Mouse (Mus musculus): ENCODE results near the gene Phxr2. TPM values are rescaled to one million over a fixed set of nuclear protein-coding genes. Genes with fewer than 3 reads are reported as not detected.
A peak's percentile ranks its signal among the peaks of the same experiment; 100 is the strongest.

Gene Phxr2
- polyA plus RNA-seq, 1 experiment from 2014 or later: not detected

DNA sequence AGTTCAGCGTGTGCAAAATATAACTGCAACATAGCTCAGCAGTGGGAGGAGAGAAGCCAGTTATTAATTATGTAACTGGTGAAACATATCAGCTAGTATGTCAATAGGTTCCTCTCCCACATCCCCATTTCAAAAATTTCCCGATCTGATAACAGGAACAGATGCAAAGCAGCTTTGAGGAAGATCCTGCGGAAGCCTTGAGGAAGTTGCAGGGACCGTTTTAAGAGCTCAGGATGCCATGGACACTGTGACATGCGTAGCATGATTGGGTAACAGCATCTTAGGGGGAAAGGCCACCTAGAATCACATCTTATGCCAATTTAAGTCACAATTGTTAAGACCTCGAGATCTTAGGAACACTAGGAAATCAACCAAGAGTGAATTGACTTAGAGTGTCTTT is 36.2 kb downstream of the Phxr2 start:
- ATAC-seq (ENCODE audit: low FRiP score) (no peak), DNase-seq (ENCODE audit: low spot score, missing footprints) (no peak)
- Histone ChIP-seq H3K9me3 (ENCODE audit: control insufficient read depth, low read length) (no peaks in the 10 kb centered on the region), H3K4me3 (ENCODE audit: low read depth, low read length) (no peak overlapping the region), H3K9ac (ENCODE audit: low read length) (no peak overlapping the region), H3K36me3 (ENCODE audit: control insufficient read depth, insufficient read depth, low read length) (no peaks in the 10 kb centered on the region), H3K4me1 (ENCODE audit: control insufficient read depth, insufficient read depth, low read length) (no peaks in the 10 kb centered on the region), H3K4me2 (no peak overlapping the region), H3K27me3 (ENCODE audit: control insufficient read depth, insufficient read depth, low read length) (no peaks in the 10 kb centered on the region), H3K27ac (ENCODE audit: low read depth, low read length) (no peak overlapping the region)
- 83% methylated on average over 6 of the region's 6 CpGs for WGBS

DNA sequence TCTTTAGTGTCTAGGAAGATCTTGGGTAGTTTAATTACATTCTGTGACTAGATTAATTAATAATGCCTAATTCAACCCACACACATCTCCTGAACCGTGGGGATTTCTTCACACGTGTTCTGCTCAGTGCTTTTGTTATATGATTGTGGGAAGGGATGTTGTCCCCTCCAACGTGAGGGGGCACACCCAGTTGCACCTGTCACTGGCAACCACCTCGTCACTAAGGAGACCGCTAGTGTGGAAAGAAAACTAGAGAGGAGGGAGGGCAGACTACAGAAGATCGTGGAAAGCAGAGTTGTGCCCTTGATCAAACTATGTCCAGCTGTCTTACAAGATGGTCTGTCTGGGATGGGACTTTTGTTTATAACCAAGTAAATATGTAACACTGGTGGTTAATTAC is 40.1 kb downstream of the Phxr2 start:
- ATAC-seq (ENCODE audit: low FRiP score): no peak
- no peak overlapping the region for H3K27ac ChIP-seq (ENCODE audit: low read depth, low read length)
- whole genome bisulfite sequencing: 79% methylated on average over 6 of the region's 6 CpGs

DNA sequence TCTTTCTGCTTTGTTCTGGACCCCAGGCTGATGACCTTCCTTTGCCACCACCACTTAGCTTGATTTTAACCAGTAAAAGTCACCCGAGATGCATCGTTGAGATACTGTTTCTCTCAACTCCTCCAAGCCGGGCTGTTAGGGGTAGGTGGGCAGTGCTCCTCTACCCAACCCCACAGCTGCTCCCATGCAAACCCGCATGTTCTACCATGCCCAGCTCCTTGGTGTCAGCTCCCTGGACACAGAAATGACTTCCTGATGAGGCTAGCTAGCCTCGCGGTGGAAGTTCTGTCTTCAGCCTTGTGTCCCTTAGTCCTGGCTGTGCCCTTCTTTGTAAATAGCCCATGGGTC is 40.9 kb downstream of the Phxr2 start:
- peak; percentile 53 for ATAC-seq (ENCODE audit: low FRiP score)
- Histone ChIP-seq H3K9me3 (ENCODE audit: control insufficient read depth, low read length) (no peaks in the 10 kb centered on the region), H3K4me1 (ENCODE audit: control insufficient read depth, insufficient read depth, low read length) (no peaks in the 10 kb centered on the region), H3K4me2 (no peak overlapping the region), H3K4me3 (ENCODE audit: low read depth, low read length) (no peak overlapping the region), H3K36me3 (ENCODE audit: control insufficient read depth, insufficient read depth, low read length) (no peaks in the 10 kb centered on the region), H3K9ac (ENCODE audit: low read length) (no peak overlapping the region), H3K27ac (ENCODE audit: low read depth, low read length) (no peak overlapping the region), H3K27me3 (ENCODE audit: control insufficient read depth, insufficient read depth, low read length) (no peaks in the 10 kb centered on the region)
- 69% methylated on average over 6 of the region's 6 CpGs for WGBS
- DNase-seq (ENCODE audit: low spot score, missing footprints): no peak

More for the DNA sequence above, 40.1 kb downstream of the Phxr2 start:
- Histone ChIP-seq H3K27me3 (ENCODE audit: control insufficient read depth, insufficient read depth, low read length) (no peaks in the 10 kb centered on the region), H3K4me2 (no peak overlapping the region), H3K36me3 (ENCODE audit: control insufficient read depth, insufficient read depth, low read length) (no peaks in the 10 kb centered on the region), H3K9me3 (ENCODE audit: control insufficient read depth, low read length) (no peaks in the 10 kb centered on the region), H3K9ac (ENCODE audit: low read length) (no peak overlapping the region), H3K4me3 (ENCODE audit: low read depth, low read length) (no peak overlapping the region), H3K4me1 (ENCODE audit: control insufficient read depth, insufficient read depth, low read length) (no peaks in the 10 kb centered on the region)
- DNase-seq (ENCODE audit: low spot score, missing footprints): no peak

DNA sequence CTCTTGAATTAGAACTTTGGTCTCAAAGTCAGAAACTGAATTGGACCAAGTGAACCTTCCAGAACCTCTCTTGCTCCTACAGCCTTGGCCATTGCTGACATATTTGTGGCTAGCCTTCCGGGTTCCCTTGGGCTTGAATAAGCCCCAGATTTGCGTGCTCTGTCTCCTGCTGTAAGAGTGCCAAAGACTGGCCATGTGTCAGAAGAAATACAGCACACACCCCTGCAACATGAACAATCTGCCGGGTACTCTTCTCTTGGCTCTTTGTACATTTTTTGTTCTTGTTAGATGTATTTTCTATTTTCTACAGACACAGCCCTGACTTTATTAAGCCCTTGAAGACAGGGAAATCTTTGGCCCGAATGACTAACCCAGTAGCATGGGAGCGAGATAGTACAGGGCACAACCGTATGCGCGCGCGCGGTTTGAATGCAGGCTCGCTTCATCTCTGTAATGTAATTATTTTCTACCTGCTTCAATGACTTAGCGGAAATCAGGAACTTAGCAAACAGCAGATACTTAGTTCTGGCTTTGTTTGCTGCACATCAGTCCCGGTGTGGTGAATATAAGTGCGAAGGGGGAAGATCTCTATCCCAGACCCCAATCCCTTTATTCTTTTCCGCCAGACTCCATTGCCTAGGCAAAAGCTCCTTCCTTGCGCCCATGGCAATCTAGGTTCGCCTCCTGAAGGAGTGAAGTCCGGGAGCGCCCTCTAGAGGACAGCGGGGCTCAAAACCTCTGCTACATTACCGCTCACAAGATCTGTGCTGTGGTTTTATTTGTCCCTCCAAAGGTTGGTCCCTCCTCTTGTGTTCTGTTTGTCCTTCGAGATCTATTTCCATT is 41.5 kb downstream of the Phxr2 start:
- ATAC-seq (ENCODE audit: low FRiP score) (peak; percentile 92), DNase-seq (ENCODE audit: low spot score, missing footprints) (peak; percentile 99)
- Histone ChIP-seq H3K27ac (ENCODE audit: low read depth, low read length) (no peak overlapping the region), H3K4me1 (ENCODE audit: control insufficient read depth, insufficient read depth, low read length) (no peaks in the 10 kb centered on the region), H3K36me3 (ENCODE audit: control insufficient read depth, insufficient read depth, low read length) (no peaks in the 10 kb centered on the region), H3K27me3 (ENCODE audit: control insufficient read depth, insufficient read depth, low read length) (no peaks in the 10 kb centered on the region), H3K9ac (ENCODE audit: low read length) (no peak overlapping the region), H3K4me3 (ENCODE audit: low read depth, low read length) (no peak overlapping the region), H3K9me3 (ENCODE audit: control insufficient read depth, low read length) (no peaks in the 10 kb centered on the region), H3K4me2 (peak overlapping the region; percentile 12; the same call in 1 of the 2 replicates)
- WGBS: 49% methylated on average over 23 of the region's 23 CpGs

DNA sequence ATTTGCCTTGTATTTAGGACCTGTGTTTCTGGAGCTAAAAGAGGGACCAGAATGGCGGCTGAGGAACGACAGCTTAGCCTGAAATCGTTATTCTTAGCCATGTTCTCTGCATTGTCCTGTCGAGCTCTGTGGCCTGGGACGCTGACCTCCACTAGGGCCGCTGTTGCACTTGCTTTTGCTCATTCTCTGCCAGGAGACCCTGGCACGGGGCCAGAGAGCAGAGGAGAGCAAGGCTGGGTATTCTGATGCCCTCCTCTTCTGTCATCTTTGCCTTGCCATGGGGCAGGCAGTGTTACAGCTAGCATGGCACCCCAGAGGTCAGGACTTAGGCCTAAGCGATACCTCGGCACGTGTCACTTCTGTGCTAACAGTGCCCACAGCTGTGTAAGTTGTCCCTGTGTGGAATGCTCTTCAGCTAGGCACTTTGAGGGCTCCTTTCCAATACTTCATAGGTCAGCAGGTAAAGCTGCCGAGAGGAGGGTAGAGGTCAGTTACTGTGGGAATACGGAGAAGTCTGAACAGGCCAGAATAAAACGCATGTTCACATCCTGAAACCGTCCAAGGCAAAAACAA is 42.6 kb downstream of the Phxr2 start:
- Histone ChIP-seq H3K9ac (ENCODE audit: low read length) (no peak overlapping the region), H3K4me1 (ENCODE audit: control insufficient read depth, insufficient read depth, low read length) (no peaks in the 10 kb centered on the region), H3K4me2 (no peak overlapping the region), H3K36me3 (ENCODE audit: control insufficient read depth, insufficient read depth, low read length) (no peaks in the 10 kb centered on the region), H3K9me3 (ENCODE audit: control insufficient read depth, low read length) (no peaks in the 10 kb centered on the region), H3K27ac (ENCODE audit: low read depth, low read length) (no peak overlapping the region), H3K4me3 (ENCODE audit: low read depth, low read length) (no peak overlapping the region), H3K27me3 (ENCODE audit: control insufficient read depth, insufficient read depth, low read length) (no peaks in the 10 kb centered on the region)
- WGBS: 89% methylated on average over 14 of the region's 14 CpGs
- DNase-seq (ENCODE audit: low spot score, missing footprints) (no peak), ATAC-seq (ENCODE audit: low FRiP score) (no peak)

DNA sequence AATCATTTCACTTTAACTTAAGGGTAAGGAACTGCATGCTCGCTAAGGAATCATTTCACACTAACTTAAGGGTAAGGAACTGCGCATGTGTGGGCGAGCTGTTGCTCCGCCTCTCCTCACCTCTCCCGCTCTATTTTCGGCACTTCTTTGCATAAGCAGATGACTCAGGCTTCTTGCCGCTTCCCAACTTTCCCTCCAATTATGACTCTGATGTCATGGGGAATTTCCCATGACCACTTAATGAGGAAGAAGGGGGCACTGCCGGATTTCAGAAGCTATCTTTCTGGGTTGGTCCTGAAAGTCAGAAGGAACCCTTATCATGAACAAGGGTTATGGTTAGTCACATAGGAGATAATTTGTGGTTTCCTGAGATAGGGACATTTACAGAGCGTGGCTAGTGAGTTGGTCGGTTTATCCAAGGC is 44.5 kb downstream of the Phxr2 start:
- Histone ChIP-seq H3K27ac (ENCODE audit: low read depth, low read length) (no peak overlapping the region), H3K27me3 (ENCODE audit: control insufficient read depth, insufficient read depth, low read length) (no peaks in the 10 kb centered on the region), H3K4me3 (ENCODE audit: low read depth, low read length) (no peak overlapping the region), H3K36me3 (ENCODE audit: control insufficient read depth, insufficient read depth, low read length) (no peaks in the 10 kb centered on the region), H3K9ac (ENCODE audit: low read length) (no peak overlapping the region), H3K9me3 (ENCODE audit: control insufficient read depth, low read length) (no peaks in the 10 kb centered on the region), H3K4me1 (ENCODE audit: control insufficient read depth, insufficient read depth, low read length) (no peaks in the 10 kb centered on the region), H3K4me2 (no peak overlapping the region)
- ATAC-seq (ENCODE audit: low FRiP score) (no peak), DNase-seq (ENCODE audit: low spot score, missing footprints) (no peak)
- 90% methylated on average over 10 of the region's 10 CpGs for WGBS

DNA sequence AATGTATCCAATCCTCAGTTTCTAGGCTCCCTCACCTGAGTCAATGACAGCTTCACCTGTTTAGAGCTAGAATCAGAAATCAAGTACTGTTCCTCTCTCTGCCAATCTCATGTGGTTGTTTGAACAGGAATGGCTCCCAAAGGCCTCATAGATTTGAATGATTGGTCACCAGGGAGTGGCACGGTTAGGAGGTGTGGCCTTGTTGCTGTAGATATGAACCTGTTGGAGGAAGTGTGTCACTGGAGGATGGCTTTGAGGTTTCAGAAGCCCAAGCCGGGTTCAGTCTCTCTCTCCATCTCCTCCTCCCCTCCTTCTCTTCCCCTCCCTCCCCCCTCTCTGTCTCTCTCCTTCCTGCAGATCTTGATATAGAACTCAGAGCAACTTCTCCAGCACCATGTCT is 47.5 kb downstream of the Phxr2 start:
- no peaks in the 10 kb centered on the region for H3K36me3 ChIP-seq (ENCODE audit: control insufficient read depth, insufficient read depth, low read length)
- H3K27ac ChIP-seq (ENCODE audit: low read depth, low read length): no peak overlapping the region
- no peak overlapping the region for H3K9ac ChIP-seq (ENCODE audit: low read length)
- no peak for DNase-seq (ENCODE audit: low spot score, missing footprints)
- H3K4me2 ChIP-seq: no peak overlapping the region
- no peak for ATAC-seq (ENCODE audit: low FRiP score)
- WGBS: 86% methylated on average over 2 of the region's 2 CpGs
- no peaks in the 10 kb centered on the region for H3K9me3 ChIP-seq (ENCODE audit: control insufficient read depth, low read length)
- no peaks in the 10 kb centered on the region for H3K4me1 ChIP-seq (ENCODE audit: control insufficient read depth, insufficient read depth, low read length)
- H3K27me3 ChIP-seq (ENCODE audit: control insufficient read depth, insufficient read depth, low read length): no peaks in the 10 kb centered on the region
- H3K4me3 ChIP-seq (ENCODE audit: low read depth, low read length): no peak overlapping the region

DNA sequence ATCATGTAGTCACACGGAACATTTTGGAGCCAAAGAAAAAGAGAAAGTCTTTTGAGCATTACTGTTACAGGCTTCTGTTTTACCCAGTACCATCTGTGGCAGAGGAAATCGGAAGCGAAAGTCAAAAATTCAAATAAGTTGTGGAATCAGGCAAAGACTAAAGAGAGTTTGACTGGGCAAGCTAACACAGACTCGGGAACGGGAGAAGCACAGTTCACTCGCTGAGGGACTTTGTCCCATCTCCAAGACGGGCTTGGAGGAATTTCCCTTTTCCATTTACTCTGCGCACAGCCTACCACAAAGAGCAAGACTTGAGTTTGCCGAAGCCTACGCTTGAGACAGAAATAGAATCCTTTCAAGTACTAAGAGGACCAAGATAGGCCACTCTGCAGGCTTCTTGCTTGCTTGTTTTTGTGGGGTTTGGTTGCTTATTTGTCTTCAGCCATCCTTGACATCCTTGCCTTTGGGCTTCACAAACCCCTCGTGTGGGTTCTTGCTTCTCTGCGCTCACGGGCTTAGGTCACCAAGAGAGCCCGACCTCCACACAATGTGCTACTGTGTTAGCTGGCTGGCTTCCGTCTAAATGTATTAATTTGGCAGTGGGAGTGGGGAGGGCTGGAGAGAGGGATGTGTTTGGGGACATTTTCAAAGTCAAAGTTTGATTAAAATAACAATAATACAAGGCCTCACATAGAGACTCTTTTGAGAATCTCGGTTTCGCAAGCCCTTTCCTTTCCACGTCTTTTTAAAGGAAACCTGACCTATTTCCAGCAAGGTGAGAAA is 49.8 kb downstream of the Phxr2 start:
- Histone ChIP-seq H3K9ac (ENCODE audit: low read length) (no peak overlapping the region), H3K4me3 (ENCODE audit: low read depth, low read length) (no peak overlapping the region), H3K27ac (ENCODE audit: low read depth, low read length) (no peak overlapping the region), H3K9me3 (ENCODE audit: control insufficient read depth, low read length) (no peaks in the 10 kb centered on the region), H3K36me3 (ENCODE audit: control insufficient read depth, insufficient read depth, low read length) (no peaks in the 10 kb centered on the region), H3K4me2 (no peak overlapping the region), H3K27me3 (ENCODE audit: control insufficient read depth, insufficient read depth, low read length) (no peaks in the 10 kb centered on the region), H3K4me1 (ENCODE audit: control insufficient read depth, insufficient read depth, low read length) (no peaks in the 10 kb centered on the region)
- ATAC-seq (ENCODE audit: low FRiP score): no peak
- no peak for DNase-seq (ENCODE audit: low spot score, missing footprints)
- WGBS: 78% methylated on average over 18 of the region's 18 CpGs

Measured in midbrain, embryonic 11.5 days (tissue).